Mouse (Mus musculus) ES-Bruce4 (cell line): ENCODE data around the gene 1700067P10Rik.

Experiments used
- EP300 ChIP-seq: IDR thresholded peaks from 2 replicates; pipeline ENCODE4 v1.6.1; 2011; ENCODE audit warnings: low read depth, low read length; ENCODE audit not compliant: insufficient read depth
- POLR2A ChIP-seq: IDR thresholded peaks from one replicate; pipeline ENCODE4 v1.8.1; 2011; ENCODE audit warnings: low read length; ENCODE audit not compliant: insufficient read depth

- TF ChIP-seq POLR2A (no peak), EP300 (no peak)
Measured at GRCm38 (mm10) chr17:48118570-48118969, 29.5 kb downstream of the 1700067P10Rik start.
